Mouse (Mus musculus) right cerebral cortex, adult 2 months (tissue): ENCODE data around the gene 1810024B03Rik.
"Not testable (repeated sequence)": the region's sequence is repeated elsewhere in the genome, so short reads cannot be mapped to it uniquely, and the experiment has no call there.

Source experiments
- DNase-seq, 2 experiments: peaks; one replicate each; pipeline ENCODE4 v3.0.0; 2021 to 2022; ENCODE audit warnings: low spot score in 2 of 2

Gene 1810024B03Rik

DNA sequence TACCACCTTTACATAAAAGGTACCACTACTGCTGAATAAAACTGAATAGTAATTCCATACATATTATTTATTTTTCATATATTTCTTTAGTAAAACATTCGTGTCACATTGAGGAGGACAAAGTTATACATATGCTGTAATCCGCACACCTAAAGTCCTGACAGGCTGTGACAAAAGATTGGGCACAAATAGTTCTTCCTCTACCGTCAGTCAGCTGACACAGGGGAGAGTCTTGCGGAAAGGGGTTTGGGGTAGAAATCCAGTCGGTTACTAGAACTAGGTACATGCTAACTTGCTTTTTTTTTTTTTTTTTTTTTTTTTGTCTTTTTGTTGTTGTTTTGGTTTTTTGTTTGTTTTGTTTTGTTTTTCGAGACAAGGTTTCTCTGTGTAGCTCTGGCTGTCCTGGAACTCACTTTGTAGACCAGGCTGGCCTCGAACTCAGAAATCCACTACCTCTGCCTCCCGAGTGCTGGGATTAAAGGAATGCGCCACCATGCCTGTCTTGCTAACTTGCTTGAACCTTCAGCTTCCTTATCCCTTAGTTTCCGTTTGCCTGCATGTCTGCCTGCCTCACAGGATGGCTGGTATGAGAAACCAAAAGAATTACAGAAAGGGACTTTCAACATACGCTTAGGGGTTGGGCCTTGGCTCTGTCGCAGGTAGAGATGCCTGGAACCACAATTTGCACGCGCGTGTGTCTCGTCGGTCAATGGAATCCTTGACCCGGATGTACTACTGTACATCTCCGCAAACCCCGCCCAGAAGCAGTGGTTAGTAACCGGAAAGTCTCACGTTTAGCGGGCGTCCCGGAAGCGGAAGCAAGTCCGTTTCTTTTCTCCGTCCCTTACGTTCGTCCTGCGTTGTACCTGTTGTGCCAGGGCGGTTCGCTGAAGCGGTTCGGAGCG lies at the start of gene 1810024B03Rik, which contains the start of gene Snrnp200:
TSS of gene 1810024B03Rik (minus strand) at position 734 of the 905 bp plus-strand sequence.
TSS of gene Snrnp200 (plus strand) at position 840 of the 905 bp plus-strand sequence.
- peak; percentile 95 to 96 for DNase-seq

DNA sequence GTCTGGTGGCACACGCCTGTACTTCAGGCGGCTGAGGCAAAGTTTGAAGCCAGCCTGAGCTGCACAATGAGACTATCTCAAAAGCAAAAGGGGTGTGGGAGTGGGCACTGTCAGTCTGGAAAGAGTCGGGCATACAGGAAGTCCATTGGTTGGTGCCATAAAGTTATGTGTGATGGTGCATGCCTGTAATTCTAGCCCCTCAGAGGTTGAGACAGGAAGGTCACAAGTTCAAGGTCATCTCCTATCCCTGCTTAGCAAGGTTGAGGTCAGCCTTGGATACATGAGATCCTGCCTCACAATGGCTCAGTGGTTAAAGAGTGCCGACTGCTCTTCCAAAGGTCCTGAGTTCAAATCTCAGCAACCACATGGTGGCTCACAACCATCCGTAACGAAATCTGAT lies 47.2 kb upstream of the 1810024B03Rik start:
- DNase-seq, result no peak

DNA sequence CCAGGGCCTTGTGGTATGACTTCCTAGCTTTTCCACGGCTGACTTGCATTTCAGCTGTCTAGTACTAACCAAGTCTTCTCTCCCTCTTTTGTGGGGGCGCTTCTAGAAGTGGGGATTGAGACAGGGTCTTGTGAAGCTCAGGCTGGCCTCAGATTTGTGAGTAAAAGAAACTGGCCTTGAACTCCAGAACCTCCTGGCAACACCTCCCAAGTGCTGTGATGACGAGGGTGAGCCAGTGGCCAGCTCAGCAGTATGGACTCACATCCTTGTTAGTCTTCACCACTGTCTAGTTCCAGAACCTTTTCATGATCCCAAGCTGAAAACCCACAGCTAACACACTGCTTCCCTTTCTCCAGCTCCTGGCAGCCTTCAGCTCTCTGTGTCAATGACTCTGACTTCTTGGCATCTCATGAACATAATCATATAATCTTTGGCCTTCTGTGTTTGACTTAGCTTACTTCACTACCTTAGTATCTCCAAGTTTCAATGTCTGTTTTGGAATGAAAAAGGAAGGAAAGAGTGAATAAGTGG lies 46.6 kb upstream of the 1810024B03Rik start:
- DNase-seq, result no peak

DNA sequence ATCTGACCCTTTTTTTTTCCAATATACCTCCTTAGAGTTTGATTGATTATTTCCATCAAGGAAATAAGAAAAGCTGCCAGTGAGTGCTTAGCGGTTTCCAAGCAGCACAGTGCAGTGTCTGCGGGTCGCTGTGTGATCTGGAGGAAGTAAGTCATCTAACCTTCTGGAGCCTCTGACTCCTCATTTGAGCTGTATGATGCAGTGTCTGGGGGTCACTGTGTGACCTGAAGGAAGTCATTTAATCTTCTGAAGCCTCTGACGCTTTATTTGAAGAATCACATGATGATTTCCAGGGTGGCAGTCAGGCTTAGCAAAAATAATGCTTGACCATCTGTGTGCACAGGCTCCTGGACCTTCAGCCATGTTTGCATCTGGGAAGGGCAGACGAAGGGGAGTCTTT lies 44.7 kb upstream of the 1810024B03Rik start:
- DNase-seq, result no peak

DNA sequence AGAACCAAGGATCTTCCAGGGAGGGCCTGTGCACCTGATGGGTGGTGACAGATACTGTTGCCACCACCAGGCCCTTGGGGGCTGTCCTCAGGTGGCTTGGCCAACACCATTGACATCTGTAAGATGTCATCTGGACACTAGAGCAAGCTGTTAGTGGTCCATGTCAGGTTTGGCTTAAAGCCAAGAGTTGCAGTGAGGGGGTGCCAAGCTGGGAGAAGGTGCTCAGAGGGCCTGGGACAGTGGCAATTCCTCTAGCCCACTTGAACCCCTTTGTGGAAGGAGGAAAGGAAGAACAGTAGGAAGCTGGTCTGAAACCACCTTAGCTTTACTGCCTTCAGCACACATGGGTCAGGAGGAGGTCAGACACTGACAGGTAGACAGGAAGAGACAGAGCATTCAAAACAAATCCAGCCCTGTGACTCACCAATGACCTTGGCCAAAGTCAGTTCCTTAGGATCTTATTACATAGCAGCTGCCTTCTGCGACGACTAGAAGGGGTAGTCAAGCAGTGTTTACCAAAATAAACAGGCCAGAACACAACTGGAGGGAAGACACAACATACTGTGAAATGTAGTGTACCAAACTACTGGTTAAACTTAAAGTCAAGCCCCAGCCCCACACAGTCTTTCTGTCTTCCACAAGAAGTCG lies 43.9 kb upstream of the 1810024B03Rik start:
- no peak for DNase-seq

DNA sequence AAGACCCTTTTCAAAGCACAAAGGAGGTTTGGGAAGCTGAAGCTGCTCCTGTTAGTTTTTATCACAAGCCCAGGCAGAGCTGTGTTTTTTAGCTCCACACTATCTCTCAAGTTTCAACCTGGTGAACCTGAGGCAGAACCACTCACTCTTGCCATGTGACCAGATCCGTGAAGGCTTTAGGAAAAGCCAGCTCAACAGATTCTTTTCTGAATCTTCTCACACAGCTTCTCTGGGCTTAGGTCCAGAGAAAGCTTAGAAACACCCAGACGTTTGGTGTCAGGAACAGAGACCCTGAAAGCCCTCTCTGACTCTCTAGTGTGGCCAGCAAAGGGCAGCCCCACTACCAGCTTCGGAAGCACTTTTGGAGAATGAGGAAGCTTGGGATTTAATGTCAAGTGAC lies 43.4 kb upstream of the 1810024B03Rik start:
- no peak for DNase-seq

DNA sequence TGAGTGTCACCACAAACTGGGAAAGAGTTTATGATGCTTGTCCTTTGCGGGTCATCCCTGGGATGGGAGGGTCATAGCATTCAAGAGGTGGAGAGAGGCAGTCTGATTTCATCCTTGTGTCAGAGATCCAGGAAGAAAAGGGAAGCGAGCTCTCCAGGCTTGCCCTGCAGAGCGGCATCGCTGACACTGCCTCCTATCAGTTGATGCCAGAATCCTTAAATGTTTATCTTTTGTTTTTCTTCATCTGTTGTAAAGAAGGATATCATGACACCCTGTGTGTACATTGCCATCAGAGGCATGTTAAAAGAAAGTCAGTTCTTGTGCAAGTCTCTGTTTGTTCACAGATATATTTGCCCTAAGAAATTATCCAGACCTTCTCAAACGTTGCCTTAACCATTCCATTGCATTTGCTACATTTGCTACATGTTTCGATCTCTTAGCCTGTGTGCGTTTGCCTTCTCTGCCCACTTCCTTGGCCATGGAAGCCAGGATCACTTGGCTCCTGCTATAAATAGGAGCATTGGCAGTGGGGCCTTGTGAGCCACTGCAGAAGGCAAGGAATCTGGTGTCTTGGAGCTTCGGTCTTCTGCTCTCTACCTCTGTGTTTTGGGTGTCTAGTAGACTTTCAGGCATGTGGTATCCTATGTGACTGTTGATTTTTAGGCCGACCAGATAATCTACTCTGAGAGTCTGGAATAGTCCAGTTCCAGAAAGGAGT lies 42.4 kb upstream of the 1810024B03Rik start:
- DNase-seq, result no peak

DNA sequence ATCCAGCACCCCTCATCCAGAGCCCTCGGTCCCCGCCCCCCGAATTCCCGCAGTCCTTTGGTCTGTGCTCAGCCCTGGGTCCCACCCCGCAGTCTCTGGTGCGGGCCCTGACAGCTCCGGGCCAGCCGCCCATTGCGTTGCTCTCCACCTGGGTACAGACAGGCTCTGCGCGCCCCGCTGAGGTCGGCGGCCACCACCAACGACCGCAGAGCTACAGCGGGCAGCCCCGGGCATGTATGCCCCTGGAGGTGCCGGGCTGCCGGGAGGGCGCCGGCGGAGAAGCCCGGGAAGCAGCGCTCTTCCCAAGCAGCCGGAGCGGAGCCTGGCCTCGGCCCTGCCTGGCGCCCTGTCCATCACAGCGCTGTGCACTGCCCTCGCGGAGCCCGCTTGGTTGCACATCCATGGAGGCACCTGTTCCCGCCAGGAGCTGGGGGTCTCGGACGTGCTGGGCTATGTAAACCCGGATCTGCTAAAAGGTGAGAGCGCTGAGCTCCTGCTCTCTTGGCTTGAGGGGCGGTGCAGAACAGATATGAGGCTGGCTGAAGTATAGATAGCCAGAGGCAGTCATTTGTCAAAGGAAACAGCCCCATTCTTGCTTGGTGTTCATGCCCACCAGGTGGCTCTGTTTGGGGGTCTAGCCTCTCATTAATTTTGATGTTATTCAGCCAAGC lies 40.4 kb upstream of the 1810024B03Rik start:
- peak; percentile 23 to 42 for DNase-seq

DNA sequence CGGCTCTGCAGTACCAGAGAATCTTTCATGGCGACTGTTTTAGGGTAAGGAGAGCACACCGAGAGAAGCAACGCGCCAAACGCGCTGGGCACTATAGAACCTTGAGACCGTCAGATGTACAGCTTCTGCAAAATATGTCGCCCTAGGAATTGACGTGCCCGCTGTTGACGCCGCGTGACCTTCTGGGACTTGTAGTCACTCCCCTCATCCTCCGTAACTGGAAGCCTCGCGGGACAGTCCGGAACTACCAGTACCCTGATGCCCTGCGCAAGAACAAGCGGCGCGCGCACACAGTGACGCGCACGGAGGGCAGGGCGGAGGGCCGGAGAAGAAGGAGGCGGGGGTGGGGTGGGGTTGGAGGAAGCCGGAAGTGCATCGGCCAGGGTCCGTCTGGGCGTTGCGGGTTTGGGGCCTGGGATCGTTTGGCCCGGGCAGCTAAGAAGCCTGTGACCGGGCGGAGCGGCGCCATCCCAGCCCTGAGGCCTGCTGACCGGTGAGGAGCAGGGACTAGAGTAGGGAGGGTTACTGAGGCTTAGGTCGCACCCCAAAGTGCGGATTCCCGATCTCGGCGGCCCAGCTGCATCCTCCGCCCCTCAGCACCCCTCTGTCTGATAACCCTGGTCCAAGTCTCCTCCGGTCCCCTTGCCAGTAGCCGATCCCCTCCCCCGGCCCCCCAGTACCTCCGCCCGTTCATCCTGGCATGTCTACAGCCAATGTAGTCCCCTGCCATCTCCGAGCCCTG lies 39.7 kb upstream of the 1810024B03Rik start, which contains the start of the genes Ciao1 and Tmem127:
TSS of gene Ciao1 (minus strand) at position 225 of the 742 bp plus-strand sequence.
TSS of gene Tmem127 (plus strand) at position 317 of the 742 bp plus-strand sequence.
- DNase-seq, result peak; percentile 98

DNA sequence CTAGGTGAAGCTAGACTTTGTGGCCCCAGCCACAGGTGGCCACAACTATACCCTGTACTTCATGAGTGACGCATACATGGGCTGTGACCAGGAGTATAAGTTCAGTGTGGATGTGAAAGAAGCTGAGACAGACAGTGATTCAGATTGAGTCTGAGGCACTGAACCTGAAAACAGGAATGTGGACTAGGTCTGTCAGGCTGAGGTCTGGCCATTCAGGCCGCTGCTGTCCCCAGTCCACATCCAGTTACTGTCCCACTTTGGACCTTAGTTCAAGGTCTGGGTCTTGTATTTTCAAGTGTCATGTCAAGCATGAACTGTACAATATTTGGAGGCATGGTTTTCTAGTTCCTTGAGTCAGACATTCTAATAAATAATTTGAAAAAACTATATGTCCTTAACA lies 32.0 kb upstream of the 1810024B03Rik start:
- DNase-seq, result no peak

DNA sequence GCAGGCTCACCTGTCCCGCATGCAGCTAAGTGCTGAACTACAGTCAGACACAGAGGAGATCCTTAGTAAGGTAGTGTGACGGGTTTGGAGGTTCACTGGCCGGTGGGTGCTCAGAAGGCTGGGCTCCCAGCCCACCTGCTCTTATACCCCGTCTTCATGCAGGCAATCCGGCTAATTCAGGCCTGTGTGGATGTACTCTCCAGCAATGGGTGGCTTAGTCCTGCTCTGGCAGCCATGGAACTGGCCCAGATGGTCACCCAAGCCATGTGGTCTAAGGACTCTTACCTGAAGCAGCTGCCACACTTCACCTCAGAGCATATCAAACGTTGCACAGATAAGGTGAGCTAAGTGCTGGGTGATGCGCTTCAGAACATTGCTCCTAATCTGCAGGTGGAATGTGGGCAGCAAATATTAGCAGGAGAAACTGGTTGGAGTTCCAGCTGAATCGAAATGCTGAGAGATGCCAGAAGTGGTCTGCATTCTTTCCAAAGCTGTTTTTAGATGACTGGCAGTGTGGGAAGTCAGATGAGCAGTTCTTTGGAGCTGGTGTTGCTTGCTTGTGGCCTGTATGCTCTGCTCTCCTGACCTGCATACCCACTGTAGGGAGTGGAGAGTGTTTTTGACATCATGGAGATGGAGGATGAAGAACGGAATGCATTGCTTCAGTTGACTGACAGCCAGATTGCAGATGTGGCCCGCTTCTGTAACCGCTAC lies 30.0 kb upstream of the 1810024B03Rik start:
- DNase-seq, result no peak

DNA sequence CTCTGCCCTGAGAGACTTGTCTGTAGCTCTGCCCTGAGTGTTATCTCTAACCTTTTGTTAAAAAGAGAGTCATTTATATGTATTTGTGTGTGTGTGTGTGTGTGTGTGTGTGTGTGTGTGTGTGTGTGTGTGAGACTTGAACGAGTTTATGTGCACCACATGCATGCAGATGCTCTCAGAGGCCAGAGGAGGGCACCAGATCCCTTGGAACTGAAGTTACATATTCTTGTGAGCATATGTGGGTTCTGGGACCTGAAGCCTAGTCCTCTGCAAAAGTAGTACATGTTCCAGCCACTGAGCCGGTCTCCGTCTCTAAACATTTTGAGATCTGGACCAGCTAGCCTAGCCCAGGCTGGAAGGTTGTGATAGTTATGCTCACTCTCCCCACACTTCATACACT lies 17.2 kb upstream of the 1810024B03Rik start:
- DNase-seq, result no peak

DNA sequence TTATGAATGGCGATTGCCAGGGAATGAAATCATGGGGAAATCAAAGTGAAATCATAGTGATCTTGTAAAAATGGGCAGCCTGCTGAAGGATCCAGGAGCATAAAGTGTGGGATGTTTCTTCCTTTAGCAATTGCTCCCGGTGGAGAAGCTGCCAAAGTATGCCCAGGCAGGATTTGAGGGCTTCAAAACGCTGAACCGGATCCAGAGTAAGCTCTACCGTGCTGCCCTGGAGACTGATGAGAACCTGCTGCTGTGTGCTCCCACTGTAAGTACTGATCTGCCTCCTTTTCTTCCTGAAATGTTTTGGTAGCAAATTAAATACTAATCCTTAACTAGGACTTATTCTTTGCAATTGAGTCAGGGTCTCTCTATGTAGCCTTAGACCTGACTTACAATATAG lies 9.7 kb upstream of the 1810024B03Rik start:
- no peak for DNase-seq

DNA sequence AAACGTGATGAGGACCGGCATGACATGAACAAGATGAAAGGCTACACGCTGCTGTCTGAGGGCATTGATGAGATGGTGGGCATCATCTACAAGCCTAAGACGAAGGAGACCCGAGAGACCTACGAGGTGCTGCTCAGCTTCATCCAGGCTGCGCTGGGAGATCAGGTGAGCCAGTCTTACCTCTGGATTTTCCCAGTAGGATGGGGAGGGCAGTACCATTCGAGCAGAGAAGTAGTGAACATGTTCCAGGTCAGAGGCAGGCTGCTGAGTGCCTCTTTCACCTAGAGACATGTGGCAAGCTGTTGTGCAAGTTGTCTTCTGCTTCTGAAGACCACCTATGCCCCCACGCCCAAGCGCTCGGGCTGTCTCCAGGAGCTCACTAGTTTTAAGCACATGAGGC lies 2.6 kb upstream of the 1810024B03Rik start:
- DNase-seq, result no peak

DNA sequence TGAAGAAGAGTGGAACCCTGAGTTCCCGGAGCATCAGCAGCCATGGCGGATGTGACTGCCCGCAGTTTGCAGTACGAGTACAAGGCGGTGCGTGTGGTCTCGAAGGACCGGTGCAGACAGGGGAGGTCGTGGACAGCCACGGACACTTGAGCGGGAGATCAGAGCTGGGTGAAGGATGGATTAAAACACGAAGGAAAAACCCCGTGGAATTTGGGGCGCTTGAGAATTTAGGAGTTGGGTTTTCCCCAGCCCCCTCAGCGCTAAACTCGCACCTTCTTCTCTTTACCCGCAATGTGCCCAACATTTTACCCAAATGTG lies 331 bp upstream of the 1810024B03Rik start:
- no peak for DNase-seq

DNA sequence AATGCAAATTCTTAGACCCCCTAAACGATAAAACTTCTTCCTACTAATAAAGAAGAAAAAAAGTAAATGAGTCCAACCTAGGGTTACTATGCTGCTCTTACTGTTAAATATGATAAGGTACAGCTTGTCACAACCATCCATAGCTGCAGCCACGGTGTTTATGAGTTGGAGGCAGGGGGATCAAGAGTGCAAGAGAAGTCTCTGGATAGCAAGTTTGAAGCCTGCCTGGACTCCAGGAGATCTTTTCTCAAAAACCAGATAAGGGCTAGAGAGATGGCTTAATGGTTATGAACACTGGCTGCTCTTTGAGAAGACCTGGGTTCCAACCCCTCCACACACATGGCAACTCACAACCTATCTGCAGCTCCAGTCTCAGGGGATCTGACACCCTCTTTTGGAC lies 1.2 kb downstream of the 1810024B03Rik start:
- DNase-seq, result no peak

DNA sequence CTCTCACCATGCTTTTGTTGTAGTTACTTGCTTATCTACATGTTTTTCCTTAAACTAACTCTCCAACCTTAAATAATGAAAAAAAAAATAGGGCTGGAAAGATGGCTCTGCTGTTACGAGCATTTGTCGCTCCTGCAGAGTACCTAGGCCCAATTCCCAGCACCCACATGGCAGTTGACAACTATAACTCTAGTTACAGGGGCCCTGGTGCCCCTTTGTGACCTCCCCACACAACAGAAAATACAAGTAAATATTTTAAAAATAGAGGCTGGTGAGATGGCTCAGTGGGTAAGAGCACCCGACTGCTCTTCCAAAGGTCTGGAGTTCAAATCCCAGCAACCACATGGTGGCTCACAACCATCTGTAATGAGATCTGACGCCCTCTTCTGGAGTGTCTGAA lies 2.1 kb downstream of the 1810024B03Rik start:
- not testable (repeated sequence) for DNase-seq

DNA sequence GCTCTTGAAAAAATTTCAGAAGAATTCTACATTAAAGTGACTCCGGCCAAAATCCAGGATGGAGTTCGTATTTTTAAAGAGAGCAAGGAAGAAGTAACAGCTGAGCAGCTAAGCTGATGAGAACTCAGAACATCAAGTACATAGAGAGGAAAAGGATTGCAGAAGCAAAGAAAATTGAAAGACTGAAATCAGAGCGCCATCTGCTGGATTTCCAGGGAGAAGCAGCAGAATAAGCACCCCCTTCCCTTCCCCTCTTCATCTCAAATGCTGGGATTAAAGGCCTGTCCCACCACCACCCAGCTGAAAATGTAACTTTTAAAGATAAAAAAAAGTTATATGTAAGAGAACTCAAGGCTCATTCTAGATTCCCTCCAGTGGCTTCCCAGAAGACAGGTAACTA lies 3.1 kb downstream of the 1810024B03Rik start:
- DNase-seq, result peak; percentile 62 to 67

DNA sequence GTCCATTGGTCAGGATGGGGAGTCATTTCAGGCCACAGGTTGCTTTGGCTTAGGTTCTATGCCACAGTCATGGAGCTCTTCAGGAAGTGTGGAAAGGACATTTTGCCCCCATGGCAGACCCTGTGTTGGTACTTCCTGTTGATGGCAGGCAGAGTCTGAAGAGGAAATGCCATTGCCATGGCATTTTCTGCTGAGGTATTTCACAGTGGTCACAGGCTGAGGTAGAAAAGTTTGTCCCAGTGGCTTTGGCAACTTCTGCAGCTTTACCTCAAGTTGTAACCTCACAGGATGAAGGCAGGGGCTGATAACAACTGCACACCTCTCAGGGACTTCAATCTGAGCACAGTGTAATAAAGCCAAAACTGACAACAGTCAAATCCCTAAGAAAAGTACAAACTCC lies 18.5 kb downstream of the 1810024B03Rik start:
- no peak for DNase-seq
